Mouse (Mus musculus): ENCODE data around the gene Slc9a1. TPM values are rescaled to one million over a fixed set of nuclear protein-coding genes. Genes with fewer than 3 reads are reported as not detected.

Slc9a1 gene
- polyA plus RNA-seq, 1 experiment = 70.6 TPM

DNA sequence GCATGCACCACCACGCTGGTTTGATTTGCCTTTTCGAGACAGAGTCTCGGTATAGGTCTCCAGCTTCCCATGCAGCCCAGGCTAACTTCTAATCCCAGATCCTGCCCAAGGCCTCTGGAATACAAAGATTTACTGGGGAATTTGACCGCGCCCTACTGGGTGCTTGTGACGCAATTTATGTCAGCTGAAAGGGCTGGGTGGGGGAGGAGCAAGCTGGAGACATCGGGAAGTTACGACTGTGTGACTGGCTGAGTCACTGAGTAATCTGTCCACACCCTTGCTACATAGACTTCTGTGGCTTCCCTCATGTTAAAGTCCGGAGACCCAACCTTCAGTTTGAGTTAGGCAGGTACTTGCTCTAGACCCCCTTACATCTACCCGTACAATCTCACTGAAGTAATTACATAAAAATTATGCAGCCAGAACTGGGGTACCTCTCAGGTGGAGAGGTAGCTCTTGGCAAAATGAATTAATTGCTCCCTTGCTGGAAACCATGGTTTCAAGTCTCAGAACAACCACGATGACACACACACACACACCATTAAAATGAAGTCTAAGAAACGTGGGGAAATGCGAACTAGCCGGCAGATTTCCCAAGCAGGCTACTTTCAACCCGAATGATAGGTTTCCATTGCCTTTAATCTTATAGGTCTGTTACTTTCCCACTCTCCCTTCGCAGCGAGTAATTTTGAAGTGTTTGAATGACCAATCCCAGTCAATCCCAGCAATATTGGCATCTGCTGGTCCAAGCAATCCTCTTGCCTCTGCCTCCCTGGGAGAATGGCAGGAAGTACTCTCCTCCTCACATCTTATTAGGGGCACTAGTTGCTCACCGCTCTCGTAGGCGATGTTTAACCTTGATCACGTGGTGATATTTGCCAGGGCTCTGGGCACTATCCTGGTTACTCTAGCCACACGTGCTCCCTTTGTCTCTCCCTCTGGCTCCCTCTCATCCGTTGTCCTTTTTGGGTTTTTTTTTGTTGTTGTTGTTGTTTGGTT, 15.8 kb upstream of the Slc9a1 start, which contains the start of gene Wdtc1:
TSS of gene Wdtc1 (minus strand) at position 115 of the 999 bp plus-strand sequence.
- TF ChIP-seq GATA1 (IDR thresholded peaks at IDR 0.05; ENCODE audit: low read length) = no peak

DNA sequence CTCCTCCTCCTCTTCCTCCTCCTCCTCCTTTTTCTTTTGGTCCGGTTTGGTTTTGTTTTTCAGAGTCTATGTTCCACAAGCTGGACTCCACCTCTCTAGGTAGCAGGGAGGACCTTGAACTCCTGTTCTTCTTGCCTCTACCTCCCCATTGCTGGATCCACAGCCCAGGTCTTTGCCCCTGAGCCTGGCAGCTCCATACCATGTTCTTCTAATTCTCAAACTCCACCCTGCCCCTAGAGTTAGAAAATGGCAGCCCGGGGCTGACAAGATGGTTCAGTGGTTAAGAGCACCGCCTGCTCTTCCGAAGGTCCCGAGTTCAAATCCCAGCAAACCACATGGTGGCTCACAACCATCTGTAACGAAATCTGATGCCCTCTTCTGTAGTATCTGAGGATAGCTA, 14.9 kb upstream of the Slc9a1 start:
- TF ChIP-seq GATA1 (IDR thresholded peaks at IDR 0.05; ENCODE audit: low read length) = no peak

DNA sequence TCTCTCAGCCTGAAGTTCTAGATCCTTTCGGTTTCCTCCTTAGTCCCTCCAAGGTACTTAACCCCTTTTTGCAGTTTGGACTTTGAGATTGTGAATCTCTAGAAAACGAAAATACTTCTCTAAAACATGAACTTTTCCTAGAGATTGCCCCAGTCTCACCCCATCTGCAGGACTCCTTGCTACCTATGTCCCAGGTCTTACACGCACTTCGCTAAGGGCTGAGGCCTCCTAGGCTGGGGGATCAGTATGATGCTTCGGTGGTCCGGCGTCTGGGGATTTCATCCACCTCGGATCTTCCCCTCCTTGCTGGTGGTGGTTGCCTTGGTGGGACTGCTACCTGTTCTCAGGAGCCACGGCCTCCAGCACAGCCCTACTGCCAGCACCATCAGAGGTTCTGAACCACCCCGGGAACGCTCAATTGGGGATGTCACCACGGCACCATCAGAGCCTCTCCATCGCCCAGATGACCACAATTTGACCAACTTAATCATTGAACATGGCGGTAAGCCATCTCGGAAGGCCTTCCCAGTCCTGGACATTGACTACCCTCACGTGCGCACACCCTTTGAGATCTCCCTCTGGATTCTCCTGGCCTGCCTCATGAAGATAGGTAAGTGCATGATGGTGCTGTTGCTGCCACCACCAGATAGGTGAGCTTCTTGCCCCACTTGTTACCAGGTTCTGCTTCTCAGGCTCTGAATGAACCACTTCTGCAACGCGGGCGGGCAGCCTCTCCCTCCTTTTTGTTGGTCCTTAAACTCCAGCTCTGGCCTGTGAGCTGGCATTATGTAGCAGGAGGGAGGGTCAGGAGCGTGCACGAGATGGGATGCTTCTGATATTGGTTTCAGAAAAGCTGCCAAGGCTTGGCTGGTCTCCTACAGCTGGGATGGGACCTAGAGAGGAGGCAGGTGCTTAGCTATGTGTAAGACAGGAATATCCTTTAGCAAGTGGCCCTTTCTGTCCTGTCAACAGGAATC, 1.1 kb downstream of the Slc9a1 start:
- no peak for TF ChIP-seq GATA1 (IDR thresholded peaks at IDR 0.05; ENCODE audit: low read length)

DNA sequence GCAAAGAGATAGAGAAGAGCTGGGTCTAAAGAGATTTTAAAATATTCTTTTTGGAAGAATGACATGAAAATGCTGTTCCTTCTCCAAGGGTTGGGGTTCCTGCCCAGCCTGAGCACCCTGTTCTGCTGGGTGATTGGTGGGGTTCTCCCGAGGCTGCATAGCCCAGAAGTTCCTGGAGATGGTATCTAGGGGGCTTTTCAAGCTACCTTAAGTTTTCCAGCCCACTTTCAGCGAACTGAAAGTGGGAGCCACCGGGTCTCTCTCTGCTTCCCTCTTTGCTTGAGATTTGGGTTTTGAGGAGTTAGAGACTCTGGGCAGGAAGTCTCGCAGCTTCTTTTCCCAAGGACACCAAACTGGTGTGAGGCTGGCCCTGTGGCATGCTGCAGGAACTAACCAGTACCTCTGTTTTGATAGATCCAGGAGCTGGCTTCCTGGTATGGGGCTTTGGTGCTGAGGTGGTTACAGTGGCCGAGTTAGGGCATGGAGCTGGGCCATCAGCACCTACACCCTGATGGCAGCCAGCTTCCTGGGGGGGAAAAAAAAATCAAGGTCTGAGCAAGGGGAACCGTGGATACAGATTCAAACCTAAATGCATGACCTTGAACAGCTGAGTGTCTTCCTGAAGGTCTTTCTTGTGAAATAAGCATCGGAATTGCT, 2.2 kb downstream of the Slc9a1 start:
- TF ChIP-seq GATA1 (IDR thresholded peaks at IDR 0.05; ENCODE audit: low read length) = no peak

DNA sequence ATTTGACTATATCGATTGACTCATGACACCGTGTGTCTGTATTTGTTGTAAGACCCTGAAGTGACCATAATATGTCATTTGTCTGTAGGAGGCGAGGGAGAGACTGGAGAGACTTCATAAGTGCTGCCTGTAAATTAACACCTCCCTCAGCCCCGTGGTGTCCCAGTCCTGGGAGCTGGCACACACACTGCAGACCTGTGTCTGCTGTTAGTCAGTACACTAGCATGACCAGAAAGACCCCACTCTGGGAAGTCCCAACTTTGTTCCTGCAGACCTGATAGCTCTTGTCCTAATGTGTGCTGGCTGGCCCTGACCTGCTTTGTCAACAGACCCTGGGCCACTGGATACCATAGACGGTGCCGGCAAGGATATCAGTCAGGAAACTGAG, 2.8 kb downstream of the Slc9a1 start:
- TF ChIP-seq GATA1 (IDR thresholded peaks at IDR 0.05; ENCODE audit: low read length) = no peak

DNA sequence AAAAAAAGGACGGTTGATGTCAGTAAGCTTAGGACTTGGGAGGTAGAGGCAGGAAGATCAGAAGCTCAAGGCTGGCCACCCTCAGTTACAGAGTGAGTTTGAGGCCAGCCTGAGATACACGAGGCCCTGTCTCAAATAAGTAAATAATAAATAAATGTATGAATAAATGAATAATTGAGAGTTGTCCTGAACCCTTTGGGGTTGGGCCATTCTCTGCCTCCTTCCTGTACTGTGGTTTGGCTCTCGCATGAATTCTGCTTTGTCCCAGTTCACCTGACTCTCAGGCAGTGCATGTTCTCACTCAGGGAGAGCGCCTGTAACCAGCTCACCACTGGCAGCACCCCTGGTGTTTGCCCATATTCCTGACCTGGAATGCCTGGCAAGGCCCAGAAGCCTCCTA, 4.5 kb downstream of the Slc9a1 start:
- no peak for TF ChIP-seq GATA1 (IDR thresholded peaks at IDR 0.05; ENCODE audit: low read length)

DNA sequence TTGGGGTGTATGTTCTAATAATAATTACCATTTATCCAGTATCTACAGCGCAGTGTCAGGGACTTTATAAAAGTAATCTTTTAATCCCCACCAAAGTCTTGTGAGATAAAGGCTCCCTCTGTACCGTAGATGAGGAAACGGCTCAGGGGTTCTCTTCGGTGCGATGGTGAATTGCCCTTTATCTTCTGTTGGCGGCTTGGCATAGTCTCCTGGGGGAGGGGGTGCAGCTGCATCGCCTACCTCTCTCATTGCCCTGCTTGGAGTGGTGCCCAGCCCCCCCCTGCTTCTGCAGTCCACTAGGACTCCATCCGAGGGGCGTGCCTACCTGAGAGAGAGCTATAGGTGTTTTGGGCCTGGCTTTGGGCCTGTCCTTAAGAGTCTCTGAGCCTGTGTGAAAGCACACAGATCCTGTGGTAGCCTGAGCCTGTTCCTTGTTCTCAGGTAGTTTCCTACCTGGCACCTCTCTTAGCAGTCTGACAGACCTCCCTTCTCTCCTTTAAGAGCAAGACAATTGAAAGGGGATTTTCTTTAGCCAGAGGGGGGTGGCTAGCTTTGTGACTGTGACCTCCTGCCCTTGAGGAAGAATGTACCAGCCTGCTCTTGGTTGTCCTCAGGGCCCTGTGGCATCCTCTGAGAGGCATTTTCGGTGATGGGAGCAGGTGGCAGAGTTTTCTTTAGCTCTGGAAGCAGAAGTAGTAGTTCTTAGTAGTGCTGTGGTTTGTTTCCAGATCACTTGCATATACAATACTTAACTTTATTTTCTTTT, 6.5 kb downstream of the Slc9a1 start:
- TF ChIP-seq GATA1 (IDR thresholded peaks at IDR 0.05; ENCODE audit: low read length) = peak; percentile 32

DNA sequence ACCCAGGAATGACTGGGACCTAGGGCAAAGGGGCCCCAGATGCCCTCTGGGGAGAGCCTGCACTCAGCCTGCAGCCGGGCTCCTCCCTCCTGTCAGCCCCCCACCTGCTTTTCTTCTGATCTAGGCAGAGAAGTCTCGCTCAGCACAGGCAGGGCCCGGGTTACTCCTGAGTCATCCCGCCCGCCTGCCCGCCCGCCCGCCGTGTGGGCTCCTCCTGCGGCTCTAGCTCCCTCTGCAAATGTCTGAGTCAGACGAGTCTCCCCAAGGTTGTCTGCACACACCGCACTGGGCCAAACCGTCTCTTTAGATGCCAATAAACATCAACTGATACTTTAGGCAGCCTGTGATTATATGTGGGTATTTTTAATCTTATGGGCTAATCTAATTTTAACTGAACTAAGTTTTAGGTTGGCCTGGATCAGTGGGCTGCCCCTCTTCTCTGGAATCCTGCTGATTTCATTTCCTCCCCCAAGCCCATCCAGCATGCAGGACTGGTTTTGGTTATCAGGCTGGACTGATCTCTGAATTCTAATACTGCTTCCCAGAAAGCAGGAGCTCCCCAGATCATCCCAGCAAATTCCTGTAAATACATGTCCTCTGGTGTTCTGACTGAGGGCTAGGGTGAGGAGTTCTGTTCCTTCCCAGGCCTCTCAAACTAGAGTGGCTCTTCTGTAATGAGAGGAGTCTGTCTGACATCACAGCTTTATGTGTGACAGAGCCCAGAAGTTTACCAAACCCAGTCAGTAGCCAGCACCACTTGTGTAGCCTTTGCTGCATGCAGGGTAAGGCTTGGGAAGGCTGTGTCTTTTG, 8.9 kb downstream of the Slc9a1 start:
- TF ChIP-seq GATA1 (IDR thresholded peaks at IDR 0.05; ENCODE audit: low read length) = no peak

DNA sequence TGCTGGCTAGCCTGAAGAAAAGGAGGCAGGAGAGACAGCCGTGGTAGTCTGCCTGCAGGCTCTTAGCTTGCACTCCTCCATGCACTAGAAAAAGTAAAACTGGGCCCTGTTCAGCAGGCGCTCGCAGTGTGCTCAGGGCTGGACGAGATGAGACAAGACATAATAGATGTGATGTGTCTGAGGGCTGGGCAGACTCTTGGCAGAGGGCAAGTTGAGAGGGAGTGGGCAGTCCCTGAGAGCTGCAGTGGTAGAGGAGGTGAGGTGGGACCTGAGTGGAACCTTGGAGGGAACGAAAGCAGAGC, 9.5 kb downstream of the Slc9a1 start:
- TF ChIP-seq GATA1 (IDR thresholded peaks at IDR 0.05; ENCODE audit: low read length) = no peak

DNA sequence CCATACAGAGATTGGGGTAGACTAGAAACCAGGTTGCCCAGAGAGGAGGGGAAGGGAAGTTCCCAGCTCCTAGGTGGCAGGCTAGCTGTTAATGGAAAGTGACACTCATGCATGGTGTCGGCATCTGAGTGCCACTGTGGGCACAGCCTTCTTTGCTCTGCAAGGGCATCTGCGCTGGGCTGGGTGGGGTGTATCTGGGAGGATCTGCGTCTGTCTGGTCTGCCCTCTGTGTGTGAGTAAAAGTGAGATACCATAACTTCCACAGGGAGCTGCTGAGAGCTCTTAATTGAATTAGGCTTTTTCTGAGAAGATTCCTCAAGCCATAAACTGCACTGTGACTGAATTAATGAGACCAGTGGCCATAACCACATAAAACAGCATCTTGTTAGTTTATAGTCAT, 10.4 kb downstream of the Slc9a1 start:
- TF ChIP-seq GATA1 (IDR thresholded peaks at IDR 0.05; ENCODE audit: low read length) = no peak

DNA sequence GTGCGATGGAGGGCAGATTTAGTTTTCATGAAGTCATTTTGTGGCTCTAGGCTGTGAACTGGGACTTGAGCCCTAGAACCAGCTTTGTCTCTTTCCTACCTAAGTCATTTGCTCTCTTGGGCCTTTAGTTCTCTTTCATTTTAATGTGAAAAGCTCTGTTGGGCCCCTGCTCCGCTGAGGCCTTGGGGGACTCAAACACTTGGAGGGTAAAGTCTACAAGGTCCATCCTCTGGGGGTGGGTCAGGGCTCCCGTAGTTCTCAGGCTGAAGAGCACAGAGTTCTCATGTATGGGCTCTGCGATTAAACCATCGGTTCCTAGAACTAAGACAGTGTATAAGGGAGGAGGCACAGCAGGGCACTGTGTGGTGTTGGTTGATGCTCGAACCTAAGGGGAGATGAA, 11.0 kb downstream of the Slc9a1 start:
- no peak for TF ChIP-seq GATA1 (IDR thresholded peaks at IDR 0.05; ENCODE audit: low read length)

DNA sequence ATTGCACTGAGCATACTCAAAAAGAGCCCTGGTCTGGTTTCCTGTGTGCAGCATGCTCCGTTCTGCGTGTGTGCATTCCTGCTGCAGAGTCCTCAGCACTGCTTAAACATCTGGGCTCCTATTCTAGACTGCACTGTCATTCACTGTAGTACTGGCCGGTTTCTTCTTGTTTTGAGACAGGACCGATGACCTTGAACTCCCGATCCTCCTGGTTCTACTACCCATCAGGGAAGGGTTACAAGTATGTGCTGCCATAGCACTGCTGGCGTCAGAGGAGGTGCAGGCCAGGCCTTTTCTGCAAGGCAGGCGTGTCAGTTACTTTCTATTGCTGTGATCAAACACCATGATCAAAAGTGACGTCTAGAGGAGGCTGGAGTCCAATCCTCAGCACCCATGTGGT, 11.6 kb downstream of the Slc9a1 start:
- no peak for TF ChIP-seq GATA1 (IDR thresholded peaks at IDR 0.05; ENCODE audit: low read length)

DNA sequence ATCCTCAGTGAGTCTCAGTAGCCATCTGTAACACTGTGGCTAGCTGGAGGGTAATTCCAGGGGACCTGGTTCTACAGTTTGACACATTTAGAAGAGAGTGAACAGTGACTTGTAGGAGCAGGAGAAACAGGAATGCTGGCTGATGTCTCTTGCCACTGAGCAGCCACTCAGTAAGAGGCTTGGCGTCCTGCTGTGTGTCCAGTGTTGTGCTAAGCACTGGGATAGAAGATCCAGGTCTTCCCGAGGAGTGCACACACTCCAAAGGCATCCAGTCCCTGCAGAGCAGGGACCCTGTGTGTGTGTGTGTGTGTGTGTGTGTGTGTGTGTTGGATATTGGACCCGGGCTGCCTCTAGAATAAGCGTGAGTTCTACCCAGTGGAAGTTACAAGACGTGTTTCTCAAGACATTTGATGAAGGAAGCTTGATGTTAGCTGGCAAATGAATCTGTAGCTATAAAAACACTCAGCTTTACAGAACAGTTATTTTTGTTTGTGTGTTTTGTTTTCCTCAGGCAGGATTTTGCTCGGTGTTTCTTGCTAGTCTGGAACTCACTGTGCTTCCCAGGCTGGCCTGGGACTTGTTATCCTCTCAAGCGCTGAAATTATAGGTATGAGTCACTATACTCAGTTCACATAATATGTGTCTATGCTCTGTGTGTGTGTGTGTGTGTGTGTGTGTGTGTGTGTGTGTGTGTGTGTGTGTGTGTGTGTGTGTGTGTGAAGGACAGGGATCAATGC, 16.7 kb downstream of the Slc9a1 start:
- no peak for TF ChIP-seq GATA1 (IDR thresholded peaks at IDR 0.05; ENCODE audit: low read length)

Measured in G1E-ER4 (cell line).